In the genomic region with DNA sequence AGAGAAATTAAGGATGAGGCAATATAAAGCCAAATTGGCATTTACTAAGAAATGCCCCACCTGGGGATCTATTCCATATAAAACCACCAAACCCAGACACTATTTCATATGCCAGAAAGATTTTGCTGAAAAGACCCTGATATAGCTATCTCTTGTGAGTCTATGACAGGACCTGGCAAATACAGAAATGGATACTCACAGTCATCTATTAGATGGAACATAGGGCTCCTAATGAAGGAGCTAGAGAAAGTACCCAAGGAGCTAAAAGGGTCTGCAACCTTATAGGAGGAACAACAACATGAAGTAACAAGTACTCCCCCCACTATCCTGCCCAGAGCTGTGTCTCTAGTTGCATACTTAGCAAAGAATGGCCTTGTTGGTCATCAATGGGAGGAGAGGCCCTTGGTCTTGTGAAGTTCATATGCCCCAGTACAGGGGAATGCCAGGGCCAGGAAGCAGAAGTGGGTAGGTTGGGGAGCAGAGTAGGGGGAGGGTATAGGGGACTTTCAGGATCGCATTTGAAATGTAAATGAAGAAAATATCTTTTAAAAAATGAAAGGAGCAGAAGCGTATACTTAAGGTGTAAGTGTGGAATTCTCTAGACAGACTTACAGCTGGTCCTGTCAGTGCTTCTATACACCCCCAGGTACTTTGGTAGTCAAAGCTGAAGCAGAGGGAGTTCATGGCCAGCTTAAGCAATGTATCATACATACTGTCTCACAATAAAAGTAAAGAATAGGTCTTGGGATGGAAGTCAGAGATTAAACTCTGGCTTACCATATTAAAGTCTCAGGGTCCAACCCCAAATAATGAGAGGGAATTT, we compare ENCODE assay signal across 25 mouse cellular contexts.
DNase-seq lines count a peak whose midpoint lies in the region; ATAC-seq lines count a peak whose summit lies in the region.
"Had no signal": no experiment of that assay in that cellular context is flagged by ENCODE, and none has a peak within 500 bp of the region (broad histone marks: within the 10 kb centered on the region; RNA-seq: fewer than 3 reads in every experiment).

No protein-coding gene starts in this region.

- no peaks in the 10 kb centered on the region for H3K36me3 ChIP-seq in splenic B cell, adult 2 months (ENCODE audit: control insufficient read depth, insufficient read depth, low read length, poor library complexity, severe bottlenecking)
- no peaks in the 10 kb centered on the region for H3K36me3 ChIP-seq in hindbrain, embryonic 12.5 days
- H3K36me3 ChIP-seq: embryonic facial prominence, embryonic 13.5 days; embryonic facial prominence, embryonic 15.5 days; forebrain, embryonic 10.5 days; forebrain, embryonic 12.5 days; G1E had no signal

- no peaks in the 10 kb centered on the region for H3K27me3 ChIP-seq in splenic B cell, adult 2 months (ENCODE audit: control insufficient read depth, insufficient read depth, low read length, poor library complexity, severe bottlenecking)
- H3K27me3 ChIP-seq in hindbrain, embryonic 12.5 days: no peaks in the 10 kb centered on the region
- H3K27me3 ChIP-seq: embryonic facial prominence, embryonic 13.5 days; embryonic facial prominence, embryonic 15.5 days; forebrain, embryonic 12.5 days; Patski had no signal

- DNase-seq in spleen, postnatal 36 days (ENCODE audit: low spot score in 2 of 2): peak; percentile 24 to 26
- no peak for DNase-seq in spleen, postnatal 10 days (ENCODE audit: low spot score in 2 of 2)
- DNase-seq in B cell, adult 2 months: peak; percentile 20 to 28
- DNase-seq in splenic B cell, adult 2 months (ENCODE audit: low read depth, low spot score): peak; percentile 36
- no peak for DNase-seq in adrenal gland, postnatal 10 days
- DNase-seq: adrenal gland, adult 8-10 months; adrenal gland, postnatal 25 days; cerebellum, adult 11 months; cerebellum, adult 18-20 months; cerebellum, adult 8-10 months; cerebellum, adult 9-11 months; cerebellum, postnatal 14 days; cerebellum, postnatal 36 days; embryo, embryonic 11 days had no signal

- no peak overlapping the region for H3K4me2 ChIP-seq in hindbrain, embryonic 12.5 days (replicated peaks)
- H3K4me2 ChIP-seq: embryonic facial prominence, embryonic 13.5 days; embryonic facial prominence, embryonic 15.5 days; forebrain, embryonic 12.5 days had no signal

- WGBS in hindbrain, embryonic 12.5 days: 88% methylated on average over 2 of the region's 2 CpGs

- H3K9ac ChIP-seq in hindbrain, embryonic 12.5 days: no peak overlapping the region
- H3K9ac ChIP-seq: embryonic facial prominence, embryonic 13.5 days; embryonic facial prominence, embryonic 15.5 days; forebrain, embryonic 12.5 days had no signal

- no peak overlapping the region for H3K27ac ChIP-seq in hindbrain, embryonic 12.5 days
- H3K27ac ChIP-seq: embryonic facial prominence, embryonic 13.5 days; embryonic facial prominence, embryonic 15.5 days; forebrain, embryonic 10.5 days; forebrain, embryonic 12.5 days had no signal

- no peak overlapping the region for H3K4me3 ChIP-seq in hindbrain, embryonic 12.5 days
- H3K4me3 ChIP-seq: embryonic facial prominence, embryonic 13.5 days; embryonic facial prominence, embryonic 15.5 days; erythroblast, embryonic 14.5 days; forebrain, embryonic 10.5 days; forebrain, embryonic 12.5 days had no signal

- no peak for ATAC-seq in hindbrain, embryonic 12.5 days (ENCODE audit: low FRiP score)
- ATAC-seq: activated CD4-positive, CD25-positive, alpha-beta regulatory T cell, adult 4 months; forebrain, embryonic 14.5 days; forebrain, embryonic 16.5 days; Patski had no signal

- no peaks in the 10 kb centered on the region for H3K4me1 ChIP-seq in hindbrain, embryonic 12.5 days
- H3K4me1 ChIP-seq: embryonic facial prominence, embryonic 13.5 days; embryonic facial prominence, embryonic 15.5 days; forebrain, embryonic 10.5 days; forebrain, embryonic 12.5 days had no signal

- H3K9me3 ChIP-seq in hindbrain, embryonic 12.5 days (replicated peaks): no peaks in the 10 kb centered on the region
- H3K9me3 ChIP-seq: embryonic facial prominence, embryonic 13.5 days; embryonic facial prominence, embryonic 15.5 days; forebrain, embryonic 10.5 days; forebrain, embryonic 12.5 days; G1E had no signal

Comparison
In these comparisons a context has a peak if more than half of its experiments do, and no peak if none do; other contexts are left out.
1. DNase-seq: peak in spleen, postnatal 36 days (2 of 2), B cell, adult 2 months (2 of 2) and splenic B cell, adult 2 months (single experiment); none in spleen, postnatal 10 days (0 of 2) and adrenal gland, postnatal 10 days (single experiment).